Mouse (Mus musculus): Measurements from ENCODE around the gene Nme7. TPM values are rescaled to one million over a fixed set of nuclear protein-coding genes. Genes with fewer than 3 reads are reported as not detected.

Gene Nme7
- 39.7 and 43.7 TPM in 2 replicates for polyA plus RNA-seq (2015; fragmentation: Nextera tagmentation; extraction: Ambion mirVana)

- Histone ChIP-seq H3K27me3 (no peaks in the 10 kb centered on the region), H3K4me1 (peaks cover 19% of the 10 kb centered on the region), H3K4me3 (replicated peaks) (no peak within 1 kb of the TSS), H3K4me2 (replicated peaks) (no peak within 1 kb of the TSS), H3K36me3 (peaks cover 45% of the 10 kb centered on the region), H3K27ac (replicated peaks) (no peak within 1 kb of the TSS), H3K9ac (no peak within 1 kb of the TSS), H3K9me3 (replicated peaks) (no peaks in the 10 kb centered on the region)
- WGBS = 79% methylated on average over 5 of the region's 5 CpGs
- ATAC-seq (ENCODE audit: insufficient number of reproducible peaks, low FRiP score, low TSS enrichment, low read depth) = no peak
Observed at GRCm38 (mm10) chr1:164303821-164304220, at the start of gene Nme7. TSS of gene Nme7 (plus strand) at chr1:164304121.

GRCm38 (mm10) chr1:164254836-164255235 lies 49.1 kb upstream of the Nme7 start:
- WGBS = 76% methylated on average over 3 of the region's 3 CpGs
- peaks cover 8% of the 10 kb centered on the region for H3K36me3 ChIP-seq
- ATAC-seq (ENCODE audit: insufficient number of reproducible peaks, low FRiP score, low TSS enrichment, low read depth) = no peak
- H3K9me3 ChIP-seq (replicated peaks) = no peaks in the 10 kb centered on the region
- no peak overlapping the region for H3K9ac ChIP-seq
- no peak overlapping the region for H3K4me2 ChIP-seq (replicated peaks)
- peaks cover 4% of the 10 kb centered on the region; the same call in 1 of the 2 replicates for H3K4me1 ChIP-seq
- no peaks in the 10 kb centered on the region for H3K27me3 ChIP-seq
- H3K27ac ChIP-seq (replicated peaks) = no peak overlapping the region
- H3K4me3 ChIP-seq (replicated peaks) = no peak overlapping the region

GRCm38 (mm10) chr1:164260171-164261028 lies 43.5 kb upstream of the Nme7 start:
- Histone ChIP-seq H3K27me3 (no peaks in the 10 kb centered on the region), H3K9ac (no peak overlapping the region), H3K4me1 (no peaks in the 10 kb centered on the region), H3K36me3 (peaks cover 20% of the 10 kb centered on the region), H3K9me3 (replicated peaks) (no peaks in the 10 kb centered on the region), H3K4me3 (replicated peaks) (no peak overlapping the region), H3K27ac (replicated peaks) (no peak overlapping the region), H3K4me2 (replicated peaks) (no peak overlapping the region)
- 72% methylated on average over 16 of the region's 16 CpGs for WGBS
- ATAC-seq (ENCODE audit: insufficient number of reproducible peaks, low FRiP score, low TSS enrichment, low read depth) = no peak

- Histone ChIP-seq H3K36me3 (peaks cover 20% of the 10 kb centered on the region), H3K9me3 (replicated peaks) (no peaks in the 10 kb centered on the region), H3K4me2 (replicated peaks) (no peak overlapping the region), H3K4me1 (no peaks in the 10 kb centered on the region), H3K27me3 (no peaks in the 10 kb centered on the region), H3K27ac (replicated peaks) (no peak overlapping the region), H3K9ac (no peak overlapping the region), H3K4me3 (replicated peaks) (no peak overlapping the region)
- ATAC-seq (ENCODE audit: insufficient number of reproducible peaks, low FRiP score, low TSS enrichment, low read depth) = no peak
- WGBS = 65% methylated on average over 7 of the region's 7 CpGs
Observed at GRCm38 (mm10) chr1:164261553-164261952, 42.4 kb upstream of the Nme7 start.

GRCm38 (mm10) chr1:164270941-164271340 lies 33.0 kb upstream of the Nme7 start:
- WGBS = 72% methylated on average over 7 of the region's 7 CpGs
- Histone ChIP-seq H3K4me1 (peaks cover 7% of the 10 kb centered on the region; the same call in 1 of the 2 replicates), H3K9me3 (replicated peaks) (no peaks in the 10 kb centered on the region), H3K4me3 (replicated peaks) (no peak overlapping the region), H3K27ac (replicated peaks) (no peak overlapping the region), H3K9ac (no peak overlapping the region), H3K4me2 (replicated peaks) (no peak overlapping the region), H3K27me3 (no peaks in the 10 kb centered on the region), H3K36me3 (no peaks in the 10 kb centered on the region)
- no peak for ATAC-seq (ENCODE audit: insufficient number of reproducible peaks, low FRiP score, low TSS enrichment, low read depth)

GRCm38 (mm10) chr1:164273659-164274058 lies 30.3 kb upstream of the Nme7 start:
- H3K9me3 ChIP-seq (replicated peaks) = no peaks in the 10 kb centered on the region
- H3K27ac ChIP-seq (replicated peaks) = no peak overlapping the region
- H3K4me1 ChIP-seq = peaks cover 7% of the 10 kb centered on the region; the same call in 1 of the 2 replicates
- ATAC-seq (ENCODE audit: insufficient number of reproducible peaks, low FRiP score, low TSS enrichment, low read depth) = no peak
- 13% methylated on average over 6 of the region's 6 CpGs for WGBS
- H3K27me3 ChIP-seq = no peaks in the 10 kb centered on the region
- no peak overlapping the region for H3K9ac ChIP-seq
- H3K4me2 ChIP-seq (replicated peaks) = no peak overlapping the region
- no peaks in the 10 kb centered on the region for H3K36me3 ChIP-seq
- no peak overlapping the region for H3K4me3 ChIP-seq (replicated peaks)

- 0% methylated on average over 31 of the region's 31 CpGs for WGBS
- Histone ChIP-seq H3K4me2 (replicated peaks) (peak within 1 kb of the TSS; percentile 88), H3K27ac (replicated peaks) (peak within 1 kb of the TSS; percentile 44; the same call in 1 of the 2 replicates), H3K27me3 (no peaks in the 10 kb centered on the region), H3K36me3 (no peaks in the 10 kb centered on the region), H3K9me3 (replicated peaks) (no peaks in the 10 kb centered on the region), H3K4me1 (peaks cover 7% of the 10 kb centered on the region; the same call in 1 of the 2 replicates), H3K4me3 (replicated peaks) (peak within 1 kb of the TSS; percentile 60), H3K9ac (peak within 1 kb of the TSS; percentile 37)
- peak; percentile 93 for ATAC-seq (ENCODE audit: insufficient number of reproducible peaks, low FRiP score, low TSS enrichment, low read depth)
Observed at GRCm38 (mm10) chr1:164275455-164275954, 28.4 kb upstream of the Nme7 start, which contains the start of gene Ccdc181. TSS of gene Ccdc181 (plus strand) at chr1:164275585.

GRCm38 (mm10) chr1:164276552-164276951 lies 27.4 kb upstream of the Nme7 start:
- no peak overlapping the region for H3K4me3 ChIP-seq (replicated peaks)
- no peaks in the 10 kb centered on the region for H3K9me3 ChIP-seq (replicated peaks)
- H3K4me1 ChIP-seq = peaks cover 7% of the 10 kb centered on the region; the same call in 1 of the 2 replicates
- H3K4me2 ChIP-seq (replicated peaks) = no peak overlapping the region
- no peaks in the 10 kb centered on the region for H3K27me3 ChIP-seq
- WGBS = 78% methylated on average over 3 of the region's 3 CpGs
- H3K27ac ChIP-seq (replicated peaks) = no peak overlapping the region
- ATAC-seq (ENCODE audit: insufficient number of reproducible peaks, low FRiP score, low TSS enrichment, low read depth) = no peak
- H3K9ac ChIP-seq = no peak overlapping the region
- no peaks in the 10 kb centered on the region for H3K36me3 ChIP-seq

- WGBS = 56% methylated on average over 4 of the region's 4 CpGs
- Histone ChIP-seq H3K27ac (replicated peaks) (no peak overlapping the region), H3K9ac (no peak overlapping the region), H3K4me2 (replicated peaks) (no peak overlapping the region), H3K4me3 (replicated peaks) (no peak overlapping the region), H3K27me3 (no peaks in the 10 kb centered on the region), H3K9me3 (replicated peaks) (no peaks in the 10 kb centered on the region), H3K36me3 (no peaks in the 10 kb centered on the region), H3K4me1 (peaks cover 7% of the 10 kb centered on the region; the same call in 1 of the 2 replicates)
- no peak for ATAC-seq (ENCODE audit: insufficient number of reproducible peaks, low FRiP score, low TSS enrichment, low read depth)
Observed at GRCm38 (mm10) chr1:164279332-164279731, 24.6 kb upstream of the Nme7 start.

GRCm38 (mm10) chr1:164284007-164284406 lies 19.9 kb upstream of the Nme7 start:
- no peak overlapping the region for H3K4me2 ChIP-seq (replicated peaks)
- ATAC-seq (ENCODE audit: insufficient number of reproducible peaks, low FRiP score, low TSS enrichment, low read depth) = no peak
- H3K4me1 ChIP-seq = no peaks in the 10 kb centered on the region
- no peaks in the 10 kb centered on the region for H3K36me3 ChIP-seq
- H3K27me3 ChIP-seq = no peaks in the 10 kb centered on the region
- H3K27ac ChIP-seq (replicated peaks) = no peak overlapping the region
- H3K9ac ChIP-seq = no peak overlapping the region
- 90% methylated on average over 3 of the region's 3 CpGs for WGBS
- H3K9me3 ChIP-seq (replicated peaks) = no peaks in the 10 kb centered on the region
- no peak overlapping the region for H3K4me3 ChIP-seq (replicated peaks)

- no peak overlapping the region for H3K4me3 ChIP-seq (replicated peaks)
- no peak for ATAC-seq (ENCODE audit: insufficient number of reproducible peaks, low FRiP score, low TSS enrichment, low read depth)
- no peak overlapping the region for H3K9ac ChIP-seq
- H3K4me1 ChIP-seq = no peaks in the 10 kb centered on the region
- WGBS = 55% methylated on average over 15 of the region's 15 CpGs
- H3K9me3 ChIP-seq (replicated peaks) = no peaks in the 10 kb centered on the region
- H3K27ac ChIP-seq (replicated peaks) = no peak overlapping the region
- peaks cover 16% of the 10 kb centered on the region; the same call in 1 of the 2 replicates for H3K36me3 ChIP-seq
- H3K27me3 ChIP-seq = no peaks in the 10 kb centered on the region
- H3K4me2 ChIP-seq (replicated peaks) = no peak overlapping the region
Observed at GRCm38 (mm10) chr1:164287406-164287805, 16.5 kb upstream of the Nme7 start.
